Mouse (Mus musculus) forebrain, embryonic 14.5 days (tissue): ENCODE measurements at regions not wholly inside any gene's neighbourhood (a gene's known extent, or its start where the extent isn't known, plus 50 kb on each side); places are given as distances from the start of the nearest gene placed in this dataset.
A peak's percentile ranks its signal among the peaks of the same experiment; 100 is the strongest.

Experiments
- ATAC-seq: fragments of 200-750 bp; cut with Nextera tagmentation; 2 replicates; pipeline ENCODE4 v1.8.0; 2017; ENCODE audit warnings: mild to moderate bottlenecking, moderate library complexity
- DNase-seq: peaks from one replicate; pipeline ENCODE4 v3.0.0-alpha.2; 2015; ENCODE audit warnings: low spot score
- H3K27ac ChIP-seq: fragments of 300-500 bp; sonication (generic); 2 replicates; pipeline ENCODE4 v1.5.1; 2014; ENCODE audit warnings: low read depth, mild to moderate bottlenecking, control low read depth, low read length, moderate library complexity
- H3K27me3 ChIP-seq: fragments of 300-500 bp; sonication (generic); replicated peaks from 2 replicates; pipeline ENCODE4 v1.6.1; 2014; ENCODE audit warnings: low read length, control low read depth, mixed read lengths; ENCODE audit not compliant: control insufficient read depth, insufficient read depth
- H3K36me3 ChIP-seq: fragments of 300-500 bp; sonication (generic); 2 replicates; pipeline ENCODE4 v1.6.1; 2014; ENCODE audit warnings: low read length, control low read depth; ENCODE audit not compliant: control insufficient read depth, insufficient read depth
- H3K4me1 ChIP-seq: fragments of 300-500 bp; sonication (generic); 2 replicates; pipeline ENCODE4 v1.6.1; 2014; ENCODE audit warnings: antibody characterized with exemption, low read length, control low read depth; ENCODE audit not compliant: control insufficient read depth, insufficient read depth
- H3K4me2 ChIP-seq: fragments of 300-500 bp; sonication (generic); 2 replicates; pipeline ENCODE4 v1.6.1; 2014; ENCODE audit warnings: mild to moderate bottlenecking, control low read depth, low read length
- H3K4me3 ChIP-seq: fragments of 300-500 bp; sonication (generic); 2 replicates; pipeline ENCODE4 v1.5.1; 2014; ENCODE audit warnings: low read depth, low read length, control low read depth
- H3K9ac ChIP-seq: fragments of 300-500 bp; sonication (generic); 2 replicates; pipeline ENCODE4 v1.6.1; 2014; ENCODE audit warnings: mild to moderate bottlenecking, low read length, control low read depth, moderate library complexity
- H3K9me3 ChIP-seq: fragments of 300-500 bp; sonication (generic); replicated peaks from 2 replicates; pipeline ENCODE4 v1.6.1; 2016; ENCODE audit warnings: low read length, control low read depth, mixed read lengths; ENCODE audit not compliant: control insufficient read depth
- WGBS: fragments of 180-500 bp; shearing (Covaris S2); extraction: QIAGEN DNeasy Blood & Tissue Kit; methylation state at CpG from one replicate; pipeline ENCODE4 v1.1.7; 2014; 5-methylcytosine and 5-hydroxymethylcytosine counted together

DNA sequence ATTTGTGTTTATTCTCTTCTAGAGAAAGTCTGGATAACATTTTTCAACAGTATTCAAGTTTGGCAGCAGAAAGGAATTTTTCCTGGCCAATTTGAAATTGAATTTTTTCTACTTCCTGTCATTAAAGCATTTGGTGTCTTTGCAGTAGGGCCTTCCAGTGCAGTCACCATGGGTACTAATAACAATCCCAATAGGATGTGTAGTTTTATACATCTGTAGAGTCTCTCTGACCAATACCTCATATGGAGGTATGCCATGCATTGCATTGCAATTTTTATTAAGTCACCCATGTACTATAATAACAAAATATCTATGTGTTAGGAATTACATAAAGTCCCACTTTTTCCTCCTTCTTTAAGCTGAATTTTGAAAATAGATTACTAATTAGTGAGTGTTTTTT lies 2257.4 kb upstream of the Aga start:
- Histone ChIP-seq H3K4me3 (no peak overlapping the region), H3K27ac (no peak overlapping the region), H3K4me2 (no peak overlapping the region), H3K4me1 (no peaks in the 10 kb centered on the region), H3K9me3 (no peaks in the 10 kb centered on the region), H3K27me3 (no peaks in the 10 kb centered on the region), H3K9ac (no peak overlapping the region), H3K36me3 (no peaks in the 10 kb centered on the region)
- ATAC-seq (no peak), DNase-seq (no peak)

DNA sequence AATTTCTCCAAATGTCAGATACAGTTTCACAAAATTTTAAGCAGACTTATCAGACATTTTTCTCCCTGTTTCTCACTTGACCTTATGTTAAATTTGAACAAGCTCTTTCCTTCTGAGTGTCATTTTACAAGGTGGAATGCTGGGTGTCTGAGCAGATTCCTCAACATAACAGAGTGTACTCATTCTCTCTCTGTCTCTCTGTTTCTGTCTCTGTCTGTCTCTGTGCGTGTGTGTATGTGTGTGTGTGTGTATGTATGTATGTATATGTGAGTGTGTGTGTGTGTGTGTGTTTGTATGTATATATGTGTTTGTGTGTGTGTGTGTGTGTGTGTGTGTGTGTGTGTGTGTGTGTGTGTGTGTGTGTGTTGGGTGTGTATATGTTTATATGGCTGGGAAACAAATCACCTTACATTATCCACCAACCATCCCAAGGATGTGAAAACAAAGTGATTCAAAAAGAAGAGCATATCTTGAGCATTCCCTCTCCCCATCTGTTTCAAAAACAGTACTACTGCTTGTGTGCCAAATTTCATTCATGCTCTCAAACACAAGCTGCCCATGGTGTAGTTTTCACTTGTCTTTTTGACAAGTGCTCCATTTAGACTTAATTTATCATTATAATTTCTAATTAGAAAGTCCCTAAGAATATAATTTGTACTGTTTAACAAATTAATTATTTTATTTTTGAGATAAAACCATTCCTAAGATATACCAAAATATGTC lies 2213.1 kb upstream of the Aga start:
- H3K4me1 ChIP-seq = no peaks in the 10 kb centered on the region
- no peaks in the 10 kb centered on the region for H3K36me3 ChIP-seq
- 67% methylated on average over 1 of the region's 1 CpGs for WGBS
- no peak overlapping the region for H3K27ac ChIP-seq
- DNase-seq = peak; percentile 72
- H3K4me2 ChIP-seq = no peak overlapping the region
- no peak overlapping the region for H3K9ac ChIP-seq
- H3K27me3 ChIP-seq = no peaks in the 10 kb centered on the region
- ATAC-seq = peak; percentile 81
- H3K9me3 ChIP-seq = no peaks in the 10 kb centered on the region
- no peak overlapping the region for H3K4me3 ChIP-seq
